Mouse (Mus musculus) hindbrain, embryonic 15.5 days (tissue): ENCODE measurements around the gene Sars2. TPM values are rescaled to one million over a fixed set of nuclear protein-coding genes. Genes with fewer than 3 reads are reported as not detected.

Source experiments
- ATAC-seq: fragments of 200-750 bp; cut with Nextera tagmentation; 2 replicates; pipeline ENCODE4 v1.8.0; 2017; ENCODE audit warnings: low read depth, moderate number of reproducible peaks, moderate TSS enrichment; ENCODE audit not compliant: low FRiP score
- H3K27ac ChIP-seq: fragments of 300-500 bp; sonication (generic); replicated peaks from 2 replicates; pipeline ENCODE4 v1.5.1; 2015; ENCODE audit warnings: mild to moderate bottlenecking, inconsistent platforms
- H3K27me3 ChIP-seq: fragments of 300-500 bp; sonication (generic); 2 replicates; pipeline ENCODE4 v1.6.1; 2015; ENCODE audit warnings: control low read depth, inconsistent platforms
- H3K36me3 ChIP-seq: fragments of 300-500 bp; sonication (generic); 2 replicates; pipeline ENCODE4 v1.6.1; 2015; ENCODE audit warnings: control low read depth, inconsistent platforms
- H3K4me1 ChIP-seq: fragments of 300-500 bp; sonication (generic); replicated peaks from 2 replicates; pipeline ENCODE4 v1.6.1; 2015; ENCODE audit warnings: control low read depth, inconsistent platforms
- H3K4me2 ChIP-seq: fragments of 300-500 bp; sonication (generic); 2 replicates; pipeline ENCODE4 v1.6.1; 2015; ENCODE audit warnings: moderate library complexity, mild to moderate bottlenecking, inconsistent platforms
- H3K4me3 ChIP-seq: fragments of 300-500 bp; sonication (generic); 2 replicates; pipeline ENCODE4 v1.5.1; 2015; ENCODE audit warnings: mild to moderate bottlenecking, inconsistent platforms
- H3K9ac ChIP-seq: fragments of 300-500 bp; sonication (generic); 2 replicates; pipeline ENCODE4 v1.6.1; 2015; ENCODE audit warnings: inconsistent platforms
- H3K9me3 ChIP-seq: fragments of 300-500 bp; sonication (generic); 2 replicates; pipeline ENCODE4 v1.6.1; 2016; ENCODE audit warnings: control low read depth, inconsistent platforms
- WGBS: fragments of 180-500 bp; shearing (Covaris S2); methylation state at CpG from one replicate; pipeline ENCODE4 v1.1.7; 2015; 5-methylcytosine and 5-hydroxymethylcytosine counted together
- polyA plus RNA-seq: library from polyadenylated mRNA; unstranded; fragments of >200 nt; fragmentation: Nextera tagmentation; extraction: Ambion mirVana; gene quantifications from 2 replicates; pipeline ENCODE4 v1.2.1, GENCODE M21; 2015

Gene Sars2
- polyA plus RNA-seq, 1 experiment from 2014 or later: 19.5 TPM

GRCm38 (mm10) chr7:28714667-28715066, 27.1 kb upstream of the Sars2 start:
- WGBS: 85% methylated on average over 5 of the region's 5 CpGs
- Histone ChIP-seq H3K4me2 (no peak overlapping the region), H3K9me3 (no peaks in the 10 kb centered on the region), H3K27ac (no peak overlapping the region), H3K36me3 (no peaks in the 10 kb centered on the region), H3K9ac (no peak overlapping the region), H3K4me1 (peaks cover 9% of the 10 kb centered on the region), H3K4me3 (no peak overlapping the region), H3K27me3 (no peaks in the 10 kb centered on the region)
- no peak for ATAC-seq

- no peak for ATAC-seq
- Histone ChIP-seq H3K4me1 (peaks cover 9% of the 10 kb centered on the region), H3K27me3 (no peaks in the 10 kb centered on the region), H3K27ac (no peak overlapping the region), H3K9me3 (no peaks in the 10 kb centered on the region), H3K4me2 (no peak overlapping the region), H3K4me3 (no peak overlapping the region), H3K9ac (no peak overlapping the region), H3K36me3 (no peaks in the 10 kb centered on the region)
- WGBS: 97% methylated on average over 2 of the region's 2 CpGs
These were observed 26.2 kb upstream of the Sars2 start for GRCm38 (mm10) chr7:28715598-28715997.

- ATAC-seq: peak; percentile 76
These were observed 25.1 kb upstream of the Sars2 start, which contains the start of gene Fbxo17 for GRCm38 (mm10) chr7:28716590-28717281. Fbxo17 (plus strand) TSS chr7:28716804.

GRCm38 (mm10) chr7:28717726-28718125, 24.1 kb upstream of the Sars2 start:
- Histone ChIP-seq H3K36me3 (no peaks in the 10 kb centered on the region), H3K27ac (no peak overlapping the region), H3K9ac (no peak overlapping the region), H3K27me3 (no peaks in the 10 kb centered on the region), H3K4me2 (no peak overlapping the region), H3K4me3 (no peak overlapping the region), H3K9me3 (no peaks in the 10 kb centered on the region), H3K4me1 (peaks cover 9% of the 10 kb centered on the region)
- ATAC-seq: no peak
- 88% methylated on average over 10 of the region's 10 CpGs for WGBS

More at GRCm38 (mm10) chr7:28716590-28717281, 25.1 kb upstream of the Sars2 start, which contains the start of gene Fbxo17:
- peak within 1 kb of the TSS; percentile 36 for H3K4me3 ChIP-seq
- H3K4me1 ChIP-seq: peaks cover 9% of the 10 kb centered on the region
- peak within 1 kb of the TSS; percentile 70 for H3K4me2 ChIP-seq
- no peaks in the 10 kb centered on the region for H3K27me3 ChIP-seq
- no peaks in the 10 kb centered on the region for H3K9me3 ChIP-seq
- peak within 1 kb of the TSS; percentile 47 for H3K9ac ChIP-seq
- no peaks in the 10 kb centered on the region for H3K36me3 ChIP-seq
- 3% methylated on average over 36 of the region's 36 CpGs for WGBS
- H3K27ac ChIP-seq: no peak within 1 kb of the TSS

- Histone ChIP-seq H3K9ac (no peak overlapping the region), H3K27ac (no peak overlapping the region), H3K4me2 (no peak overlapping the region), H3K36me3 (no peaks in the 10 kb centered on the region), H3K4me3 (no peak overlapping the region), H3K9me3 (no peaks in the 10 kb centered on the region), H3K27me3 (no peaks in the 10 kb centered on the region), H3K4me1 (peaks cover 9% of the 10 kb centered on the region)
- ATAC-seq: no peak
- WGBS: 65% methylated on average over 4 of the region's 4 CpGs
These were observed 22.6 kb upstream of the Sars2 start for GRCm38 (mm10) chr7:28719159-28719558.

- Histone ChIP-seq H3K4me2 (no peak overlapping the region), H3K9ac (no peak overlapping the region), H3K9me3 (no peaks in the 10 kb centered on the region), H3K4me3 (no peak overlapping the region), H3K27me3 (no peaks in the 10 kb centered on the region), H3K36me3 (no peaks in the 10 kb centered on the region), H3K4me1 (peaks cover 9% of the 10 kb centered on the region), H3K27ac (no peak overlapping the region)
- ATAC-seq: no peak
- 93% methylated on average over 2 of the region's 2 CpGs for WGBS
These were observed 22.1 kb upstream of the Sars2 start for GRCm38 (mm10) chr7:28719650-28720049.

- WGBS: 66% methylated on average over 3 of the region's 3 CpGs
- Histone ChIP-seq H3K4me3 (no peak overlapping the region), H3K27me3 (no peaks in the 10 kb centered on the region), H3K4me2 (no peak overlapping the region), H3K36me3 (no peaks in the 10 kb centered on the region), H3K27ac (no peak overlapping the region), H3K9me3 (no peaks in the 10 kb centered on the region), H3K9ac (no peak overlapping the region), H3K4me1 (peaks cover 9% of the 10 kb centered on the region)
- no peak for ATAC-seq
These were observed 20.8 kb upstream of the Sars2 start for GRCm38 (mm10) chr7:28720753-28721537.

GRCm38 (mm10) chr7:28722079-28722478, 19.7 kb upstream of the Sars2 start:
- H3K36me3 ChIP-seq: no peaks in the 10 kb centered on the region
- no peak overlapping the region for H3K27ac ChIP-seq
- H3K4me1 ChIP-seq: no peaks in the 10 kb centered on the region
- no peak overlapping the region for H3K4me3 ChIP-seq
- no peak for ATAC-seq
- no peak overlapping the region for H3K9ac ChIP-seq
- 96% methylated on average over 7 of the region's 7 CpGs for WGBS
- no peaks in the 10 kb centered on the region for H3K27me3 ChIP-seq
- no peak overlapping the region for H3K4me2 ChIP-seq
- no peaks in the 10 kb centered on the region for H3K9me3 ChIP-seq

GRCm38 (mm10) chr7:28724613-28725012, 17.2 kb upstream of the Sars2 start:
- H3K27me3 ChIP-seq: no peaks in the 10 kb centered on the region
- H3K4me3 ChIP-seq: no peak overlapping the region
- 90% methylated on average over 2 of the region's 2 CpGs for WGBS

GRCm38 (mm10) chr7:28726600-28726999, 15.2 kb upstream of the Sars2 start:
- Histone ChIP-seq H3K4me2 (peak overlapping the region; percentile 41), H3K4me3 (no peak overlapping the region), H3K27ac (no peak overlapping the region), H3K9me3 (no peaks in the 10 kb centered on the region), H3K27me3 (no peaks in the 10 kb centered on the region; the same call in 1 of the 2 replicates), H3K9ac (peak overlapping the region; percentile 19; the same call in 1 of the 2 replicates), H3K36me3 (no peaks in the 10 kb centered on the region), H3K4me1 (peaks cover 5% of the 10 kb centered on the region; the same call in 1 of the 2 replicates)
- no peak; the same call in 1 of the 2 replicates for ATAC-seq
- WGBS: 8% methylated on average over 14 of the region's 14 CpGs

More at GRCm38 (mm10) chr7:28724613-28725012, 17.2 kb upstream of the Sars2 start:
- Histone ChIP-seq H3K9me3 (no peaks in the 10 kb centered on the region), H3K27ac (no peak overlapping the region), H3K4me1 (peaks cover 5% of the 10 kb centered on the region; the same call in 1 of the 2 replicates), H3K4me2 (no peak overlapping the region), H3K36me3 (no peaks in the 10 kb centered on the region), H3K9ac (no peak overlapping the region)
- ATAC-seq: no peak

GRCm38 (mm10) chr7:28727649-28728340, 14.0 kb upstream of the Sars2 start:
- Histone ChIP-seq H3K4me3 (no peak overlapping the region), H3K9me3 (no peaks in the 10 kb centered on the region), H3K27ac (no peak overlapping the region), H3K27me3 (peaks cover 10% of the 10 kb centered on the region), H3K36me3 (no peaks in the 10 kb centered on the region), H3K4me1 (peaks cover 11% of the 10 kb centered on the region; the same call in 1 of the 2 replicates), H3K4me2 (no peak overlapping the region), H3K9ac (no peak overlapping the region)
- ATAC-seq: peak; percentile 44; the same call in 1 of the 2 replicates
- WGBS: 34% methylated on average over 10 of the region's 10 CpGs
